Mouse (Mus musculus) bone marrow macrophage, adult 2 months (primary cell): ENCODE measurements at regions not wholly inside any gene's neighbourhood (a gene's known extent, or its start where the extent isn't known, plus 50 kb on each side); places are given as distances from the start of the nearest gene placed in this dataset.

ENCODE experiments used
- CTCF ChIP-seq: IDR thresholded peaks from 2 replicates; pipeline ENCODE4 v1.5.1; 2012; ENCODE audit warnings: low read depth, mild to moderate bottlenecking, low read length, moderate library complexity
- POLR2A ChIP-seq: IDR thresholded peaks from 2 replicates; pipeline ENCODE4 v1.6.1; 2012; ENCODE audit warnings: mild to moderate bottlenecking, low read depth, low read length, borderline replicate concordance

GRCm38 (mm10) chr5:18137450-18138061, 175.2 kb downstream of the Gnat3 start:
- TF ChIP-seq CTCF (no peak), POLR2A (no peak)
